Comparison of ENCODE assay signal across 8 mouse cellular contexts in the genomic region with DNA sequence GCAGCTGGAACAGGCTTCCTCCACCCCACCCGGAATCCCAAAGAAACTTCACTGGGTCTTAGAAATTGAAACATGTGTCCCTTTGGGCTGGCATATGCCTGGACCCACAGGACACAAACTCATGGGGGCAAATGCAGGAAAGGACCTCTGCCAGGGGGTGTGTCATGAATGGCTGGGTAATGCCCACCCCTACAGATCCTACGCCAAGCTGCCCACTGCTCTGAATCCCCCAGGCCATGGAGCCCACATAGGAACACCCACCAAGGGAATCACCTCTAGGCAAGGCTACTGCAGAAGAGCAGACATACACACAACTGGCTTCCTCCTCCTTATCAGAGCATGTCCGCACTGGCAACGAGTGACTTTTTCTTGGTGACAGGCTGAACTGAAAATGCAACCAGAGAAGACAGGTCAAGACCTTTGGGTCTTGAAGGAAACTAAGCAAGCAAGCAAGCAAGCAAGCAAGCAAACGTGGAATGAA. TPM values are rescaled to one million over a fixed set of nuclear protein-coding genes. Genes with fewer than 3 reads are reported as not detected.
A peak's percentile ranks its signal among the peaks of the same experiment; 100 is the strongest.
DNase-seq lines count a peak whose midpoint lies in the region; ATAC-seq lines count a peak whose summit lies in the region.
"Had no signal": no experiment of that assay in that cellular context is flagged by ENCODE, and none has a peak within 500 bp of the region (broad histone marks: within the 10 kb centered on the region; RNA-seq: fewer than 3 reads in every experiment).

No protein-coding gene starts in this region.

- WGBS in hindbrain, embryonic 13.5 days: 79% methylated on average over 5 of the region's 5 CpGs
- 78% methylated on average over 5 of the region's 5 CpGs for WGBS in forebrain, embryonic 10.5 days

- ATAC-seq in hindbrain, embryonic 13.5 days (ENCODE audit: low FRiP score): no peak

- H3K9ac ChIP-seq in hindbrain, embryonic 13.5 days: no peak overlapping the region
- H3K9ac ChIP-seq: liver, embryonic 13.5 days had no signal

- peak; percentile 2 for DNase-seq in ovary, postnatal 10 days (ENCODE audit: low spot score)
- no peak for DNase-seq in ovary, adult 18-20 months (ENCODE audit: low spot score)
- peak; percentile 21 for DNase-seq in c-Kit-negative CD71-positive TER-119-positive erythroid progenitor cells, embryonic 14.5 days (ENCODE audit: low read depth, low spot score)
- peak; percentile 9 to 16 for DNase-seq in frontal cortex, postnatal 25 days (ENCODE audit: low spot score in 2 of 2)
- peak; percentile 3 to 14 for DNase-seq in left cerebral cortex, postnatal 25 days (ENCODE audit: low spot score in 2 of 2)
- no peak for DNase-seq in forebrain, embryonic 10.5 days (ENCODE audit: extremely low spot score, low spot score)
- DNase-seq: liver, embryonic 13.5 days had no signal

- no peak overlapping the region for H3K4me2 ChIP-seq in hindbrain, embryonic 13.5 days

- H3K27ac ChIP-seq in hindbrain, embryonic 13.5 days: no peak overlapping the region
- no peak overlapping the region for H3K27ac ChIP-seq in forebrain, embryonic 10.5 days
- H3K27ac ChIP-seq: liver, embryonic 13.5 days had no signal

- H3K4me1 ChIP-seq in hindbrain, embryonic 13.5 days (replicated peaks): no peaks in the 10 kb centered on the region
- H3K4me1 ChIP-seq in forebrain, embryonic 10.5 days: peaks cover 4% of the 10 kb centered on the region; the same call in 1 of the 2 replicates

- H3K4me3 ChIP-seq in hindbrain, embryonic 13.5 days: no peak overlapping the region
- H3K4me3 ChIP-seq in forebrain, embryonic 10.5 days: no peak overlapping the region
- H3K4me3 ChIP-seq: liver, embryonic 13.5 days had no signal

- intact Hi-C loops in left cerebral cortex, postnatal 25 days (cut with DNase I): no loop called here

- no peaks in the 10 kb centered on the region for H3K9me3 ChIP-seq in hindbrain, embryonic 13.5 days
- 0 out of 2 replicates have a peak, but pooled peaks cover 3% of the 10 kb centered on the region for H3K9me3 ChIP-seq in forebrain, embryonic 10.5 days
- H3K9me3 ChIP-seq: liver, embryonic 13.5 days had no signal

- H3K36me3 ChIP-seq in hindbrain, embryonic 13.5 days: no peaks in the 10 kb centered on the region
- no peaks in the 10 kb centered on the region for H3K36me3 ChIP-seq in forebrain, embryonic 10.5 days (replicated peaks)
- H3K36me3 ChIP-seq: liver, embryonic 13.5 days had no signal

- H3K27me3 ChIP-seq in hindbrain, embryonic 13.5 days: peaks cover 8% of the 10 kb centered on the region; the same call in 1 of the 2 replicates
- peaks cover 17% of the 10 kb centered on the region for H3K27me3 ChIP-seq in forebrain, embryonic 10.5 days (ENCODE audit: poor library complexity, severe bottlenecking)

RNA-seq across cellular contexts. Expression of gene Ezh2, which starts 54.4 kb away (rescaled TPM):
- 10 to 100 TPM; 12.4 to 13.1 TPM for total RNA-seq in left cerebral cortex, postnatal 25 days (2021)
- polyA plus RNA-seq in hindbrain, embryonic 13.5 days (2015; fragmentation: Nextera tagmentation; extraction: Ambion mirVana): 102 and 108 TPM in 2 replicates
- 210 and 213 TPM in 2 replicates for polyA plus RNA-seq in forebrain, embryonic 10.5 days (2016; fragmentation: Nextera tagmentation; extraction: Ambion mirVana)

Comparison
In these comparisons a context has a peak if more than half of its experiments do, and no peak if none do; other contexts are left out.
1. DNase-seq: peak in ovary, postnatal 10 days (single experiment), c-Kit-negative CD71-positive TER-119-positive erythroid progenitor cells, embryonic 14.5 days (single experiment), frontal cortex, postnatal 25 days (2 of 2) and left cerebral cortex, postnatal 25 days (2 of 2); none in ovary, adult 18-20 months (single experiment) and forebrain, embryonic 10.5 days (single experiment).